28 mouse cellular contexts compared by ENCODE assay signal in the genomic region with DNA sequence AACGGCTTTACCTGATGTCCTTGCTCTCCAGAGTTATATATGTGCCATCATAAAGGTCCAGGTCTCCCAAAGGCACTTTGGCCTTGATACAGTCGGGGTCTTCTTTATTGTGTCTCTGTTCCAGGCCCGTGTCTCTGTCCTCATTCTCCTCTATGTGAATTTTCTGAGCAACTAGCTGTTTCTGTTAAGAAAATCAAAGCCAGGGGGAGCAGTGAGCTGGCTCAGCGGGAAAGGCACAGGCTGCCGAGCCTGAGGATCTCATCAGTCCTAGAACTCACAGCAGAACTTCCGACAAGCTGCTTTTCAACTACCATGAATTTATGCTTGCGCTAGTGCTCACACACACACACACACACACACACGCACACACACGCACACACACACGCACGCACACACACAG. TPM values are rescaled to one million over a fixed set of nuclear protein-coding genes. Genes with fewer than 3 reads are reported as not detected.
DNase-seq lines count a peak whose midpoint lies in the region; ATAC-seq and TF ChIP-seq lines count a peak whose summit lies in the region.
"Had no signal": no experiment of that assay in that cellular context is flagged by ENCODE, and none has a peak within 500 bp of the region (broad histone marks: within the 10 kb centered on the region; RNA-seq: fewer than 3 reads in every experiment).

No protein-coding gene starts in this region.

- DNase-seq in hindbrain, postnatal 0 days (ENCODE audit: low spot score) = no peak
- DNase-seq in liver, embryonic 14.5 days (ENCODE audit: low read depth in 3 of 3, low spot score in 3 of 3) = no peak
- DNase-seq in ES-CJ7 (ENCODE audit: low read depth, low spot score) = peak; percentile 17
- DNase-seq in retina, embryonic 14.5 days (ENCODE audit: low spot score) = no peak
- DNase-seq: adrenal gland, postnatal 25 days; B cell, adult 2 months; cerebellum, adult 18-20 months; cerebellum, postnatal 10 days; gastrocnemius, postnatal 14 days; kidney, adult 8-10 months; kidney, postnatal 10 days; left cerebral cortex, postnatal 4 days; lung, adult 18-20 months; lung, postnatal 14 days had no signal

- H3K27ac ChIP-seq in hindbrain, postnatal 0 days = no peak overlapping the region
- no peak overlapping the region for H3K27ac ChIP-seq in hindbrain, embryonic 13.5 days
- H3K27ac ChIP-seq in liver, embryonic 14.5 days = no peak overlapping the region
- H3K27ac ChIP-seq in liver, embryonic 12.5 days = no peak overlapping the region
- no peak overlapping the region for H3K27ac ChIP-seq in ES-Bruce4 (ENCODE audit: insufficient read depth, low read length)
- H3K27ac ChIP-seq: embryonic facial prominence, embryonic 10.5 days; embryonic facial prominence, embryonic 15.5 days; forebrain, embryonic 12.5 days; hindbrain, embryonic 15.5 days; left cerebral cortex, adult 2 months; midbrain, embryonic 15.5 days; neural tube, embryonic 12.5 days had no signal

- H3K4me1 ChIP-seq in hindbrain, postnatal 0 days (ENCODE audit: insufficient read depth, low read length) = no peaks in the 10 kb centered on the region
- H3K4me1 ChIP-seq in hindbrain, embryonic 13.5 days (replicated peaks) = no peaks in the 10 kb centered on the region
- no peaks in the 10 kb centered on the region for H3K4me1 ChIP-seq in liver, embryonic 14.5 days (replicated peaks; ENCODE audit: control insufficient read depth in 2 of 2, insufficient read depth in 2 of 2, low read length in 1 of 2)
- no peaks in the 10 kb centered on the region for H3K4me1 ChIP-seq in liver, embryonic 12.5 days
- H3K4me1 ChIP-seq in ES-Bruce4 (ENCODE audit: control insufficient read depth, insufficient read depth, low read length) = no peaks in the 10 kb centered on the region
- H3K4me1 ChIP-seq: embryonic facial prominence, embryonic 10.5 days; embryonic facial prominence, embryonic 15.5 days; forebrain, embryonic 12.5 days; hindbrain, embryonic 15.5 days; midbrain, embryonic 15.5 days; neural tube, embryonic 12.5 days had no signal

- no peak for TF ChIP-seq POLR2A in ES-Bruce4 (IDR thresholded peaks at IDR 0.05; ENCODE audit: insufficient read depth, low read length)

- no peak overlapping the region for H3K4me3 ChIP-seq in hindbrain, postnatal 0 days (ENCODE audit: low read length)
- no peak overlapping the region for H3K4me3 ChIP-seq in hindbrain, embryonic 13.5 days
- H3K4me3 ChIP-seq in liver, embryonic 14.5 days (ENCODE audit: insufficient read depth in 1 of 2, low read depth in 2 of 2, low read length in 2 of 2) = no peak overlapping the region
- H3K4me3 ChIP-seq in liver, embryonic 12.5 days = no peak overlapping the region
- no peak overlapping the region for H3K4me3 ChIP-seq in ES-Bruce4 (ENCODE audit: low read depth, low read length)
- H3K4me3 ChIP-seq: embryonic facial prominence, embryonic 10.5 days; embryonic facial prominence, embryonic 15.5 days; forebrain, embryonic 12.5 days; hindbrain, embryonic 15.5 days; left cerebral cortex, adult 2 months; midbrain, embryonic 15.5 days; neural tube, embryonic 12.5 days had no signal

- no peak overlapping the region for H3K4me2 ChIP-seq in hindbrain, postnatal 0 days (ENCODE audit: low read depth, low read length)
- H3K4me2 ChIP-seq in hindbrain, embryonic 13.5 days = no peak overlapping the region
- no peak overlapping the region for H3K4me2 ChIP-seq in liver, embryonic 14.5 days (ENCODE audit: low read depth)
- no peak overlapping the region for H3K4me2 ChIP-seq in liver, embryonic 12.5 days
- H3K4me2 ChIP-seq: embryonic facial prominence, embryonic 15.5 days; forebrain, embryonic 12.5 days; heart, embryonic 11.5 days; hindbrain, embryonic 15.5 days; midbrain, embryonic 15.5 days; neural tube, embryonic 12.5 days had no signal

- H3K9me3 ChIP-seq in hindbrain, postnatal 0 days (ENCODE audit: low read length) = no peaks in the 10 kb centered on the region
- H3K9me3 ChIP-seq in hindbrain, embryonic 13.5 days = no peaks in the 10 kb centered on the region
- H3K9me3 ChIP-seq in liver, embryonic 14.5 days (ENCODE audit: control insufficient read depth, low read length) = no peaks in the 10 kb centered on the region
- H3K9me3 ChIP-seq in liver, embryonic 12.5 days (replicated peaks) = no peaks in the 10 kb centered on the region
- H3K9me3 ChIP-seq in ES-Bruce4 (replicated peaks; ENCODE audit: control insufficient read depth, insufficient read depth, low read length, poor library complexity, severe bottlenecking) = no peaks in the 10 kb centered on the region
- H3K9me3 ChIP-seq: embryonic facial prominence, embryonic 10.5 days; embryonic facial prominence, embryonic 15.5 days; forebrain, embryonic 12.5 days; G1E; hindbrain, embryonic 15.5 days; midbrain, embryonic 15.5 days; neural tube, embryonic 12.5 days had no signal

- WGBS in hindbrain, postnatal 0 days = 82% methylated on average over 11 of the region's 11 CpGs
- WGBS in hindbrain, embryonic 13.5 days = 88% methylated on average over 11 of the region's 11 CpGs
- WGBS in liver, embryonic 14.5 days (ENCODE audit: insufficient replicate concordance) = 83% methylated on average over 11 of the region's 11 CpGs
- WGBS in liver, embryonic 12.5 days (ENCODE audit: insufficient replicate concordance) = 83% methylated on average over 11 of the region's 11 CpGs

- TF ChIP-seq EP300 in liver, embryonic 14.5 days (IDR thresholded peaks at IDR 0.05; ENCODE audit: low read depth) = no peak
- no peak for TF ChIP-seq EP300 in ES-Bruce4 (IDR thresholded peaks at IDR 0.05; ENCODE audit: insufficient read depth, low read depth, low read length)

- H3K27me3 ChIP-seq in hindbrain, postnatal 0 days (ENCODE audit: insufficient read depth, low read length) = no peaks in the 10 kb centered on the region
- H3K27me3 ChIP-seq in hindbrain, embryonic 13.5 days = no peaks in the 10 kb centered on the region
- no peaks in the 10 kb centered on the region for H3K27me3 ChIP-seq in liver, embryonic 14.5 days (ENCODE audit: control insufficient read depth, insufficient read depth, low read length)
- no peaks in the 10 kb centered on the region for H3K27me3 ChIP-seq in liver, embryonic 12.5 days (replicated peaks)
- no peaks in the 10 kb centered on the region for H3K27me3 ChIP-seq in ES-Bruce4 (ENCODE audit: control insufficient read depth, insufficient read depth, low read length, poor library complexity, severe bottlenecking)
- H3K27me3 ChIP-seq: embryonic facial prominence, embryonic 15.5 days; forebrain, embryonic 12.5 days; hindbrain, embryonic 15.5 days; midbrain, embryonic 15.5 days; neural tube, embryonic 12.5 days; Patski had no signal

- H3K36me3 ChIP-seq in hindbrain, postnatal 0 days (ENCODE audit: insufficient read depth, low read length) = peaks cover 36% of the 10 kb centered on the region
- H3K36me3 ChIP-seq in hindbrain, embryonic 13.5 days = peaks cover 62% of the 10 kb centered on the region
- peaks cover 5% of the 10 kb centered on the region for H3K36me3 ChIP-seq in liver, embryonic 14.5 days (replicated peaks; ENCODE audit: control insufficient read depth, insufficient read depth, low read depth)
- peaks cover 58% of the 10 kb centered on the region for H3K36me3 ChIP-seq in liver, embryonic 12.5 days
- peaks cover 11% of the 10 kb centered on the region; the same call in 1 of the 2 replicates for H3K36me3 ChIP-seq in ES-Bruce4 (ENCODE audit: control insufficient read depth, insufficient read depth, low read length, poor library complexity, severe bottlenecking)

- no peak overlapping the region for H3K9ac ChIP-seq in hindbrain, postnatal 0 days (replicated peaks; ENCODE audit: low read length)
- H3K9ac ChIP-seq in hindbrain, embryonic 13.5 days = no peak overlapping the region
- H3K9ac ChIP-seq in liver, embryonic 14.5 days (replicated peaks) = no peak overlapping the region
- no peak overlapping the region for H3K9ac ChIP-seq in liver, embryonic 12.5 days
- no peak overlapping the region for H3K9ac ChIP-seq in ES-Bruce4 (ENCODE audit: low read depth, poor library complexity, severe bottlenecking)
- H3K9ac ChIP-seq: embryonic facial prominence, embryonic 15.5 days; forebrain, embryonic 12.5 days; hindbrain, embryonic 15.5 days; midbrain, embryonic 15.5 days; neural tube, embryonic 12.5 days had no signal

- ATAC-seq in hindbrain, postnatal 0 days = no peak
- no peak for ATAC-seq in hindbrain, embryonic 13.5 days (ENCODE audit: low FRiP score)
- no peak for ATAC-seq in liver, embryonic 14.5 days (ENCODE audit: insufficient read depth)
- ATAC-seq in liver, embryonic 12.5 days = no peak
- no peak for ATAC-seq in cerebellum, adult (ENCODE audit: insufficient number of reproducible peaks, low FRiP score, low TSS enrichment)
- ATAC-seq: midbrain, embryonic 15.5 days; Patski had no signal

- peak; percentile 42 for TF ChIP-seq CTCF in hindbrain, postnatal 0 days (IDR thresholded peaks at IDR 0.05; ENCODE audit: low read depth)
- 0 out of 2 replicates have a peak, but pooled peaks have one; percentile 7 for TF ChIP-seq CTCF in liver, embryonic 14.5 days (IDR thresholded peaks at IDR 0.05; ENCODE audit: low read depth)
- peak; percentile 18 for TF ChIP-seq CTCF in ES-Bruce4 (IDR thresholded peaks at IDR 0.05; ENCODE audit: low read depth, low read length)

RNA-seq across cellular contexts. Expression of gene Ttc17, which starts 27.8 kb away (rescaled TPM):
- total RNA-seq in hindbrain, postnatal 0 days (2014; rRNA removed) = 22.0 and 22.9 TPM in 2 replicates
- polyA plus RNA-seq in hindbrain, postnatal 0 days (2015; fragmentation: Nextera tagmentation; extraction: Ambion mirVana) = 19.1 and 20.1 TPM in 2 replicates
- polyA plus RNA-seq in hindbrain, embryonic 13.5 days (2015; fragmentation: Nextera tagmentation; extraction: Ambion mirVana) = 20.3 and 21.8 TPM in 2 replicates
- polyA plus RNA-seq in liver, embryonic 14.5 days (2012; rRNA removed) = 3.5 and 3.6 TPM in 2 replicates
- 5.1 and 5.4 TPM in 2 replicates for polyA plus RNA-seq in liver, embryonic 14.5 days (2014; fragmentation: Nextera tagmentation; extraction: Ambion mirVana)
- polyA plus RNA-seq in liver, embryonic 12.5 days (2016; fragmentation: Nextera tagmentation; extraction: Ambion mirVana) = 8.2 TPM in 2 replicates
- polyA plus RNA-seq in ES-Bruce4 (2011; ENCODE audit: insufficient read depth, insufficient read length, low read depth, missing spikeins) = 18.4 and 21.9 TPM in 2 replicates

RNA-seq across cellular contexts. Expression of gene Api5, which starts 59.3 kb away (rescaled TPM):
- total RNA-seq in hindbrain, postnatal 0 days (2014; rRNA removed) = 57.6 and 68.5 TPM in 2 replicates
- 75.1 and 77.7 TPM in 2 replicates for polyA plus RNA-seq in hindbrain, postnatal 0 days (2015; fragmentation: Nextera tagmentation; extraction: Ambion mirVana)
- 127 TPM in 2 replicates for polyA plus RNA-seq in hindbrain, embryonic 13.5 days (2015; fragmentation: Nextera tagmentation; extraction: Ambion mirVana)
- 18.7 and 29.1 TPM in 2 replicates for polyA plus RNA-seq in liver, embryonic 14.5 days (2012; rRNA removed)
- polyA plus RNA-seq in liver, embryonic 14.5 days (2014; fragmentation: Nextera tagmentation; extraction: Ambion mirVana) = 89.2 and 94.8 TPM in 2 replicates
- 131 and 133 TPM in 2 replicates for polyA plus RNA-seq in liver, embryonic 12.5 days (2016; fragmentation: Nextera tagmentation; extraction: Ambion mirVana)
- polyA plus RNA-seq in ES-Bruce4 (2011; ENCODE audit: insufficient read depth, insufficient read length, low read depth, missing spikeins) = 131 and 134 TPM in 2 replicates
